ENCODE assay signal across 21 mouse cellular contexts in the genomic region with DNA sequence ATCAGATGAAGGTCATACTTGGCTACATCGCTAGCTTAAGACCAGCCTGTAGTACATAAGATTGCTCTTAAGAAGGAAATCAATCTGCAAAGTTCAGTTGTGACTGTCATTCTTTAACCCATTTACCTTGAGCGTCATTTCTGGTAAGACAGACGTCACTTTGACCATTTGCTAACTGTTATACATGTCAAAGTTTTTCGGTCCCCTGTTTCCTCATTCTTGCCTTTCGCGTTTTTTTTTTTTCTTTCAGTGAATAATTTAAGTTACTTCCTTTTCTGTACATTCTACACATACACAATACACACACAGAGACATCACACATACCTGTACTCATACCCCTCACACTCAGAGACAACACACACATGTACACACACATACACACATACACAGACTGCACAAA.
DNase-seq lines count a peak whose midpoint lies in the region; ATAC-seq and TF ChIP-seq lines count a peak whose summit lies in the region.
"Had no signal": no experiment of that assay in that cellular context is flagged by ENCODE, and none has a peak within 500 bp of the region (broad histone marks: within the 10 kb centered on the region; RNA-seq: fewer than 3 reads in every experiment).

No protein-coding gene starts in this region.

- ATAC-seq in granulocyte monocyte progenitor cell, adult 5-6 weeks (replicated peaks; ENCODE audit: poor library complexity, severe bottlenecking), result peak; percentile 60
- peak; percentile 40 for ATAC-seq in megakaryocyte progenitor cell, adult 5-6 weeks (replicated peaks; ENCODE audit: poor library complexity)
- no peak for ATAC-seq in midbrain, embryonic 13.5 days
- ATAC-seq: CD4-positive, CD25-positive, alpha-beta regulatory T cell, adult 4 months; forebrain, embryonic 13.5 days; forebrain, embryonic 15.5 days; forebrain, postnatal 0 days had no signal

- H3K4me1 ChIP-seq in CH12.LX (ENCODE audit: control insufficient read depth in 1 of 2, insufficient read depth in 2 of 2), result peaks cover 9 to 20% of the 10 kb centered on the region in 2 experiments
- no peaks in the 10 kb centered on the region for H3K4me1 ChIP-seq in midbrain, embryonic 13.5 days (replicated peaks)
- H3K4me1 ChIP-seq: embryonic facial prominence, embryonic 10.5 days; embryonic facial prominence, embryonic 12.5 days; forebrain, embryonic 13.5 days; forebrain, embryonic 15.5 days had no signal

- no peaks in the 10 kb centered on the region for H3K79me2 ChIP-seq in CH12.LX (replicated peaks; ENCODE audit: control insufficient read depth, extremely low read depth, insufficient read depth, poor library complexity, severe bottlenecking)

- TF ChIP-seq POLR2A in CH12.LX (IDR thresholded peaks at IDR 0.05; ENCODE audit: low read depth, low read length), result no peak

- H3K27me3 ChIP-seq in CH12.LX (replicated peaks), result peaks cover 15% of the 10 kb centered on the region
- no peaks in the 10 kb centered on the region for H3K27me3 ChIP-seq in midbrain, embryonic 13.5 days
- H3K27me3 ChIP-seq: embryonic facial prominence, embryonic 12.5 days; forebrain, embryonic 13.5 days; forebrain, embryonic 15.5 days had no signal

- in situ Hi-C loops in CH12.LX (cut with MboI; ENCODE audit: low pct_ligation_motif_present, low pct_unique_long_range_greater_than_20kb, low sequenced_read_pairs), result loop anchor here (25.0 kb wide), 2 partner anchors 447 to 722 kb away; a partner anchor contains a TSS

- no peak overlapping the region for H3K4me3 ChIP-seq in CH12.LX (replicated peaks in 1 of 3; ENCODE audit: low read depth in 2 of 3, low read length in 2 of 3, poor library complexity in 1 of 3)
- H3K4me3 ChIP-seq in midbrain, embryonic 13.5 days (replicated peaks), result no peak overlapping the region
- H3K4me3 ChIP-seq: embryonic facial prominence, embryonic 10.5 days; embryonic facial prominence, embryonic 12.5 days; forebrain, embryonic 13.5 days; forebrain, embryonic 15.5 days had no signal

- H3K9me3 ChIP-seq in CH12.LX (replicated peaks; ENCODE audit: low read length), result no peaks in the 10 kb centered on the region
- no peaks in the 10 kb centered on the region for H3K9me3 ChIP-seq in midbrain, embryonic 13.5 days
- H3K9me3 ChIP-seq: embryonic facial prominence, embryonic 10.5 days; embryonic facial prominence, embryonic 12.5 days; forebrain, embryonic 13.5 days; forebrain, embryonic 15.5 days had no signal

- no peak overlapping the region for H3K9ac ChIP-seq in CH12.LX (ENCODE audit: insufficient read depth, low read depth)
- no peak overlapping the region for H3K9ac ChIP-seq in midbrain, embryonic 13.5 days (replicated peaks)
- H3K9ac ChIP-seq: embryonic facial prominence, embryonic 12.5 days; forebrain, embryonic 13.5 days; forebrain, embryonic 15.5 days; forebrain, postnatal 0 days had no signal

- WGBS in midbrain, embryonic 13.5 days, result 97% methylated on average over 6 of the region's 6 CpGs

- no peak for TF ChIP-seq CTCF in CH12.LX (conservative IDR thresholded peaks at IDR 0.05 in 1 of 2, IDR thresholded peaks at IDR 0.05 in 1 of 2; ENCODE audit: low read depth in 2 of 2, low read length in 2 of 2)

- DNase-seq in CH12.LX (ENCODE audit: extremely low read depth), result no peak
- no peak for DNase-seq in kidney, postnatal 25 days
- DNase-seq: adrenal gland, adult 2 months; adrenal gland, postnatal 10 days; adrenal gland, postnatal 25 days; B cell, adult 2 months; cerebellum, adult 11 months; cerebellum, adult 18-20 months; cerebellum, adult 8-10 months; cerebellum, adult 9-11 months; cerebellum, postnatal 14 days; cerebellum, postnatal 36 days; forebrain, postnatal 0 days had no signal

- no peak overlapping the region for H3K27ac ChIP-seq in CH12.LX (ENCODE audit: insufficient read depth, low read depth)
- no peak overlapping the region for H3K27ac ChIP-seq in midbrain, embryonic 13.5 days
- H3K27ac ChIP-seq: embryonic facial prominence, embryonic 10.5 days; embryonic facial prominence, embryonic 12.5 days; forebrain, embryonic 13.5 days; forebrain, embryonic 15.5 days had no signal

- H3K4me2 ChIP-seq in CH12.LX (ENCODE audit: insufficient read depth, low read depth, poor library complexity, severe bottlenecking), result no peak overlapping the region
- H3K4me2 ChIP-seq in midbrain, embryonic 13.5 days (replicated peaks), result no peak overlapping the region
- H3K4me2 ChIP-seq: embryonic facial prominence, embryonic 12.5 days; forebrain, embryonic 13.5 days; forebrain, embryonic 15.5 days had no signal

- no peak for TF ChIP-seq EP300 in CH12.LX (IDR thresholded peaks at IDR 0.05; ENCODE audit: low read length)

- H3K36me3 ChIP-seq in CH12.LX (replicated peaks in 1 of 2; ENCODE audit: control insufficient read depth in 1 of 2, insufficient read depth in 1 of 2, low read length in 1 of 2), result no peaks in the 10 kb centered on the region
- no peaks in the 10 kb centered on the region for H3K36me3 ChIP-seq in midbrain, embryonic 13.5 days
- H3K36me3 ChIP-seq: embryonic facial prominence, embryonic 10.5 days; embryonic facial prominence, embryonic 12.5 days; forebrain, embryonic 15.5 days had no signal

- dilution Hi-C loops in CH12.LX (cut with MboI; ENCODE audit: extremely low pct_ligation_motif_present, extremely low pct_unique_long_range_greater_than_20kb, low sequenced_read_pairs), result no loop called here

- no peak for TF ChIP-seq RAD21 in CH12.LX (IDR thresholded peaks at IDR 0.05; ENCODE audit: low read depth, low read length)

TF ChIP-seq in CH12.LX, 34 proteins besides CTCF, POLR2A, EP300 and RAD21:
- peak; percentile 64; the same call in 1 of the 2 replicates for TF ChIP-seq ZNF384 (IDR thresholded peaks at IDR 0.05; ENCODE audit: low read depth, low read length)
- TF ChIP-seq USF2 (conservative IDR thresholded peaks at IDR 0.05; ENCODE audit: low read depth, low read length), result no peak
